8 mouse cellular contexts compared by ENCODE assay signal in the genomic region with DNA sequence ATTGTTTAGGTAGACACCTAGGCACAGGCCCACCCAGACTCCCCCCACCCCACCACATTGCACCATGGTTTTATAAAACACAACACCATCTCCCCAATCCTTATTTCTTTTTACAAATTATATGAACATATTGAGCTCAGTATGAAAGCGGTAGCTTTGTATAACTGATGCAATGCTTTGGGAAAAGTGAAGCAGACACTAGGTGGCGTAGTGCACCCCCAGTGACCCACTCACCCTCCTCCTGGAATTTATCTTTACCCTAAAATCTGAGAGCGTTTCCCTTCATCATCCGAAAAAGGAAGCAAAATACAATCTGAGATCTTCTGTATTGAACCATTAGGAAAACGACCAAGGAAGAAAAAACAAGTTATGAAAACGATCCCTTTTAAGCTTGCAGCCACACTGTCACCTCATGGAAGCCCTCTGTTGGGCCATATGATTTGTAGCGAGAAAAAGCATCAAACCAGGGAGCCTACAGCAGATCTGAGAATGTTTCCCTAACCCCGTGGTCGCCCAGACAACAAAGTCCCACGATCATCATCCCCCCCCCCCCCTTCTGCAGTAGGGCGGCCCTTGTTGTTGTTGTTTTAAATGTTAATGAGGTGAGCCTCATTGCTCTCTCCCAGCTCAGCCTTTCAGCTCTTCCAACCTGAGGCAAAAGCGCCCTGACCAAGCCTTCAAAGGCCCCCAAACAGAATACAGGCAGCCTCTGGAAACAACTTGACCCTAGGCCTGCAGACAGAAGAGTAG.
DNase-seq lines count a peak whose midpoint lies in the region; ATAC-seq and TF ChIP-seq lines count a peak whose summit lies in the region.

No protein-coding gene starts in this region.

- H3K4me2 ChIP-seq in midbrain, embryonic 11.5 days = no peak overlapping the region; the same call in 1 of the 2 replicates

- 0 out of 2 replicates have a peak overlapping the region, but pooled peaks have one; percentile 15 for H3K9ac ChIP-seq in midbrain, embryonic 11.5 days (ENCODE audit: low read length)

- H3K36me3 ChIP-seq in hindbrain, embryonic 10.5 days = no peaks in the 10 kb centered on the region
- no peaks in the 10 kb centered on the region for H3K36me3 ChIP-seq in midbrain, embryonic 11.5 days (ENCODE audit: control insufficient read depth, insufficient read depth, low read length)

- H3K27ac ChIP-seq in gastrocnemius, adult 2 months = no peak overlapping the region
- peak overlapping the region; percentile 63 for H3K27ac ChIP-seq in hindbrain, embryonic 10.5 days
- peak overlapping the region; percentile 68 for H3K27ac ChIP-seq in midbrain, embryonic 11.5 days (ENCODE audit: low read depth, low read length)

- no peaks in the 10 kb centered on the region for H3K9me3 ChIP-seq in hindbrain, embryonic 10.5 days
- H3K9me3 ChIP-seq in midbrain, embryonic 11.5 days (ENCODE audit: control insufficient read depth, low read length) = no peaks in the 10 kb centered on the region

- peaks cover 37% of the 10 kb centered on the region for H3K27me3 ChIP-seq in hindbrain, embryonic 10.5 days (ENCODE audit: insufficient read depth, poor library complexity, severe bottlenecking)
- H3K27me3 ChIP-seq in midbrain, embryonic 11.5 days (ENCODE audit: control insufficient read depth, insufficient read depth, low read length) = peaks cover 3% of the 10 kb centered on the region; the same call in 1 of the 2 replicates

- H3K4me1 ChIP-seq in hindbrain, embryonic 10.5 days (replicated peaks) = peaks cover 36% of the 10 kb centered on the region
- H3K4me1 ChIP-seq in midbrain, embryonic 11.5 days (ENCODE audit: control insufficient read depth, insufficient read depth, low read length) = peaks cover 22% of the 10 kb centered on the region

- intact Hi-C loops in gastrocnemius, adult 2 months (cut with DNase I) = loop anchor here (1.0 to 5.0 kb wide), 3 partner anchors 30 to 327 kb away; partner anchors contain the start of gene Thsd4
- intact Hi-C loops in gastrocnemius, postnatal 14 days (cut with DNase I; ENCODE audit: low total_unique reads) = loop anchor here (10.0 kb wide), 1 partner anchor 249 kb away; the partner anchor contains the start of gene Thsd4

- DNase-seq in gastrocnemius, adult 2 months = no peak
- no peak for DNase-seq in gastrocnemius, postnatal 14 days
- DNase-seq in 3T3-L1 (ENCODE audit: low read depth, low spot score) = peak; percentile 22
- peak; percentile 59 to 71 for DNase-seq in cerebellum, adult 18-20 months
- DNase-seq in hindbrain, embryonic 10.5 days (ENCODE audit: low spot score) = peak; percentile 59
- peak; percentile 94 for DNase-seq in midbrain, embryonic 11.5 days (ENCODE audit: low spot score, missing footprints)
- no peak for DNase-seq in thymus, postnatal 14 days
- no peak for DNase-seq in ovary, postnatal 10 days (ENCODE audit: low spot score)

- WGBS in hindbrain, embryonic 10.5 days = 9% methylated on average over 12 of the region's 12 CpGs
- WGBS in midbrain, embryonic 11.5 days = 6% methylated on average over 12 of the region's 12 CpGs

- TF ChIP-seq CTCF in gastrocnemius, adult 2 months (IDR thresholded peaks at IDR 0.05) = peak; percentile 76

- no peak overlapping the region for H3K4me3 ChIP-seq in gastrocnemius, adult 2 months
- H3K4me3 ChIP-seq in hindbrain, embryonic 10.5 days = peak overlapping the region; percentile 12; the same call in 1 of the 2 replicates
- no peak overlapping the region for H3K4me3 ChIP-seq in midbrain, embryonic 11.5 days (ENCODE audit: low read depth, low read length)

- ATAC-seq in midbrain, embryonic 11.5 days (ENCODE audit: low FRiP score) = peak; percentile 92

Comparison
In these comparisons a context has a peak if more than half of its experiments do, and no peak if none do; other contexts are left out.
1. DNase-seq: peak in 3T3-L1 (single experiment), cerebellum, adult 18-20 months (2 of 2), hindbrain, embryonic 10.5 days (single experiment) and midbrain, embryonic 11.5 days (single experiment); none in gastrocnemius, adult 2 months (single experiment), gastrocnemius, postnatal 14 days (single experiment), thymus, postnatal 14 days (single experiment) and ovary, postnatal 10 days (single experiment).